Mouse (Mus musculus): ENCODE measurements at regions not wholly inside any gene's neighbourhood (a gene's known extent, or its start where the extent isn't known, plus 50 kb on each side); places are given as distances from the start of the nearest gene placed in this dataset.

GRCm38 (mm10) chrX:63136873-63137504 lies 669.2 kb downstream of the 4931400O07Rik start:
- DNase-seq: peak; percentile 27

Measured in cerebellum, adult 11 months (tissue).